Mouse (Mus musculus): ENCODE results near the gene Isl1.

- no peak for TF ChIP-seq CTCF (IDR thresholded peaks at IDR 0.05; ENCODE audit: borderline replicate concordance, control insufficient read depth, extremely low read depth, insufficient read depth, low read length, poor library complexity)
- TF ChIP-seq POLR2A (IDR thresholded peaks at IDR 0.05; ENCODE audit: control insufficient read depth, extremely low read depth, insufficient read depth, low read length, poor library complexity), result no peak
These were observed 2.9 kb downstream of the Isl1 start for GRCm38 (mm10) chr13:116306591-116306990.

All from thymus, adult 2 months (tissue).